Mouse (Mus musculus) spleen, postnatal 36 days (tissue): Measurements from ENCODE around the gene Hpse.

ENCODE experiments used
- DNase-seq, 2 experiments: peaks; one replicate each; pipeline ENCODE4 v3.0.0; 2022; ENCODE audit warnings: low spot score in 2 of 2, mixed read lengths in 1 of 2

Hpse gene

DNA sequence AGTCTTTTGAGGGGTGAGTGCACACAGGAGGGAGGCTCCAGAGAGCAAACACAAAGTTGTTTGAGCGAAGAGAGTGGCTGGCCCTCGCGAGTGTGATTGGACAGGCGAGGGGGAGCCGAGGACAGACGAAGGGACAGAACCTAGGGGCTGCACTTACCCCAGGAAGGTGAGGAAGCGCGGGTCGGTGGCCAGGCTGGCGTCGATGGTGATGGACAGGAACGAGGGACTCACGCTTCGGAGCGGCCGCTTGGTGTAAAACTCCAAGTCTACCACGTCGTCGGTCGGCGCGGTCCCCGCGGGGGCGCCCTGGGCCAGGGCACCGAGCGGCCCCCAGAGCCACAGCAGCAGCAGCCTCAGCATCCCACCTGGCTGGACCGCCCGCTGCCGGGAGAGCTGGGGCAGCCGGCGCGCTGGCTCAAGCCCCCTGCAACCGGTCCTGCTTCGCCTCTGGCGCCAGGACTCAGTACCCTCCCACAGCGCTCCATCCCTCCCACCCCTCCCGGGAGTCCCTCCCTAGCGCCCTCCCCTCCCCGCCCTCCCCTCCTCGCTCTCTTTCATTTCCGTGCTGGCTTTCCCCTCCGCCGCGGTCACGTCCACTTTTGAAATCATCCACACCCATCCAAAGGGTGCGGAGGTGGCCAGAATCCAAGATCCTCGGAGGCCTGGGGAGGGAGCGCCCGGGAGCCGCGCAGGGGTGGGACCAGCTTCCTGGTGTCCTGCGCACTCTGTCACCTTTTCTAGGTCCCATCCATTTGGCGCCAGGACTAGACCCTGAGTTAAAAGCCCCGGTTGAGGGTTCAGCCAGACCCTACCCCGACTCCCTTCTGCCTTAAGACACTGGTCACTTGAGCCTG lies at the start of gene Hpse:
Hpse (minus strand) TSS at position 482 of the 854 bp plus-strand sequence.
- peak; percentile 50 to 51 for DNase-seq

DNA sequence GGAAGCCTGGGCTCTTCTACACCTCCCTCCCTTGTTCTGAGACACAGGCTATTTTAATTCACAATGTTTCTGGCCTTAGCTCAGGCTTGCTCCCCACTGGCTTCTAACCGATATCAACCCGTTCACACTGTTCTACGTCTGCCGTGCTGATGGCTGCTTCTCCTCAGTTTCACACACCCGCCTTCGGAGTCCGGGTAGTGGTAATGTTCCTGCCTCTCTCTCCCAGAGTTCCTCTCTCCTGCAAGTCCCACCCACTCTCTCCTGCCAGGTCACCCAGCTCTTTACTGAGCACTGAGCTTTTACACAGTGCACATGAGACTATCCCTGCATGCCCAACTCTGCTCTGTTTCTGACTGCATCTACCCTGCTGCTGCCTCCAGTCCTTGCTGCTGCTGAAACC lies 46.5 kb upstream of the Hpse start:
- no peak for DNase-seq

DNA sequence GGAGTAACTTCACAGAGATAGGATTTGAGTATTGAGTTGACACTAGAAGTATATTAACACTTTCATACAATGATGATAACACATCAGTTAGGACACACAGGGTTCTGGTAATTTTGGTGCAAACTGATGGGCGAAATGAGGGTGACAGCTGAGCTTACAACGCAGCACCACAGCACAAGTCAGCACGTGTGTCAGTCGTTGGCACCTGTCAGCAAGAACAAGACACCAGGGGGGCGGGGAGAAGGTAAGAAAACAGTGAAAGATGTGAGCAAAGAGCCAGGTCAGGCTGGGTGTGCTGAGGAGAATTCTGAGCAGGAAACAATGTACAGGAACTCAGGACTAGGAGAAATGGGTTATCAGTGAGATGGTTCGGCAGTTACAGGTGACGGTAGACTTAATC lies 42.2 kb upstream of the Hpse start:
- DNase-seq, result no peak

DNA sequence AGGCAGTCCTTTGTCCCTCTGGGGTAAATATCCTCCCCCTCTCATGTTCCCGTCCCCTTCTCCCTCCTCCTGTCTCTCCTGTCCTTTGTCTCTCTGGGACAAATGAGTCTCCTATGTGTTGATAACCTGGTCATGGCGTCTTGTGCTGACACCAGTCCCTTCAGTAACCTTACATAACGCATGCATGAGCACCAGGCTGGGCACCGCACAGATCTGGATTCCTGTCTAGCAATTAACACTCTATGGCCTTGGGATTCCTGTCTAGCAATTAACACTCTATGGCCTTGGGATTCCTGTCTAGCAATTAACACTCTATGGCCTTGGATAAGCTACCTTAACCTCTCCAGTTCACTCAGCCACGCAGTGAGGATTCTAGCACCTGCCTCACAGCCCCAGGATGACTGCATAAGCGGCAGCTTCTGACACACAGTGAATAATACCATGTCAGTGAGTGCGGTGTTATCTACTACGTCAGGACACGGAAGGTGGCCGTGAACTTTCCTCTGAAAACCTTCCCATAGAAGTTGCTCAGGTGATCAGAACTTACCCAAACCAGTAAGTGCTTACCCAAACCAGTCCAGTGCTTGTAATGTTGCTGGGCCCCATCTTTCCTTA lies 40.6 kb upstream of the Hpse start:
- DNase-seq, result no peak

DNA sequence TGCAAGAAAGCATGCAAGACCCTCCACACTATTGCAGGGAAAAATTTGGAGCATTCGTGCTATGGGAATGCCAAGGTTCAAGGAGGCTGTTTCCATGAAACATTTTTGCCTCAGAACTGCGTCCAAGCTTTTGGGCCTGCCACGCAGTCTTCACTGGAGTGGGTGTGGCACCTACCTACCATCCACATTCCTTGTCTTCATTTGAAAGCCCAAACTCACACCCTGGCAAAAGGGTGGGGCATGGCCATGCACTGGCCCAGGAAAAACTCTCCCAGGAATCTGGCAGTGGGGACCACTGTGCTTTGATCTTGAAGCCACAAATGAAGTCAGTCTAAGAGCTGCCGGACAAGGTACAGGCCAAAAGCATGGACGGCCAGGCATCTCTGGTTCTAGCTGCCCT lies 38.6 kb upstream of the Hpse start:
- no peak for DNase-seq

- DNase-seq, result no peak
Measured at GRCm38 (mm10) chr5:100753407-100753806, 33.9 kb upstream of the Hpse start.

DNA sequence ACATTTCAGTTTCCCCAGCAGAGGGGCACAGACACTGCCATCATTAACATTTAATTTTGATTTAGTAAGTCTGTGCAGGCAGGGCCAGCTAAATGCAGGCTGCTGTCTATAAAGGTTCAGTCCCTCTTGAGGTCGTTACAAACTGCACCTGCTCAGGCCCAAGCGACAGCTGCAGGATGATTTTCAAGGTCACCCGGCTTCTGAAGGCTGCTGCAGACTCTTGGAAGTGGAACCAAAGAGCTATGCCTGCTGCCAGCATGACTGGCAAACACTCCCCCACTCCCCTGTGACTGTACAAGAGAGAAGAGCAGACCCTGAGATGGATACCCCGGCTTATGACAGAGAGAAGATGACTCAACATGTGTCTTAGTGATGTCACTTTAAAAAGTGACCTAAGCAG lies 32.1 kb upstream of the Hpse start:
- no peak for DNase-seq

DNA sequence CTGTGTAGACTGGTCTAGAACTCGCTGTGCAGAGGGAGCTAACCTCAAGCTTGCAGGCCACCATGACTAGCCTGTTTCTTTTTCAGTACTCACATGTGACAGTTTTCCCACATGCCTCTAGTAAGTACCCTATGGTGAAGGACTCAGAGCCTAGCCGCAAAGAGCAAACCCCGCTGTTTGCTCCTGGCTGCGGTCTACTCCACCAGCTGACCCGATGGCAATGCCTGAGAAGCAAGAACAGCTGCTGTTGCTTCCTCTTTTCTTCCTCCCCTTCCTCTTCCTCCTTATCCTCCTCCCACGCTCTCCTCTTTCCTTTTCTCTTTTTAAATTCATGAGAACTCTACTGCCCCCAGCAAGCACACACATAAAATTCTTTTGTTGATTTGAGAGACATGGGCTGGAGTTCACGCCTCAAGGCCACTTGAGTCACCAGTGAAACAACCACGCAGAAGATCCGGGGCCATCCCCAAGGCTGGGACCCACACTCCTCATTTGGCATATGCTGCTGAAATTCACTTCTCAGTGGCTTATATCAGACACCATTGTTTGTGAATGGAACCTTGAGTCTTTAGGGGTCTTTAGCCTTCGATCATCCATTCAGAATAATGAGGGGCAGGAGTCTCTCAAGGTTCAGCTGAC lies 31.2 kb upstream of the Hpse start:
- peak; percentile 50 to 51 for DNase-seq

DNA sequence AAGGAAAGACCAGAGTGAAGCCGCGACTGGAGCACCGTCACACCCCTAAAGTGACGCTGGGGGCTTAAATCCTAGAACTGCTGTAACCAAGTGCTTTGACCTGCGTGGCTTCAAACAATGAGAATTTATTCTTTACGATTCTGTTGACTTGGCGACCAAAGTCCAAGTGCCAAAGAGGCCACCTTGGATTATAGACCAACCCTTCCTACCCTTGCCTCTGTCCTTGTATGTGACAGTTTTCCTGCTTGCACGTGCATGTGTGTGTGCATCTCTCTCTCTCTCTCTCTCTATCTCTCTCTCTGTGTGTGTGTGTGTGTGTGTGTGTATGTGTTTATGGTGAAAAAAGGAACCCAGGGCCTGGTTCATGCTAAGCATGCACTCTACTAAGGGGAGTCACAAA lies 19.3 kb upstream of the Hpse start:
- no peak for DNase-seq

GRCm38 (mm10) chr5:100736919-100737318 lies 17.4 kb upstream of the Hpse start:
- DNase-seq, result no peak

DNA sequence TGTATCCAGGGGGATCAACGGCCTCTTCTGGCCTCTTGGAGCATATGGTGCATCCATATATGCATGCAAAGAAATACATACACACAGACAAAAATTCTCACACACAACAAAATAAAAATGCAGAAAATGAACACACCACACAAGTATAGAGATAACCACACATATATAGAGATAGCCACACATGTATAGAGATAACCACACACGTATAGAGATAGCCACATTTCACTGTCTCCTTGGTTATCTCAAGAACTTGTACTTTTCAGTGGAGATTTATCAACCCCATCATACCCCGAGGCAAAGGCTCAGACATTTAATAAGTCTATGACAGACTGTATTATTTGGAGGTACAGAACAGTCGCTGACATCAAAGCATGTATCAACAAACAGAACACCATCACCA lies 15.0 kb upstream of the Hpse start:
- no peak for DNase-seq

- peak; percentile 79 to 80 for DNase-seq
Measured at GRCm38 (mm10) chr5:100728757-100729156, 9.2 kb upstream of the Hpse start.

- peak; percentile 59 to 61 for DNase-seq
Measured at GRCm38 (mm10) chr5:100726001-100726400, 6.5 kb upstream of the Hpse start.

GRCm38 (mm10) chr5:100716762-100717161 lies 2.8 kb downstream of the Hpse start:
- no peak for DNase-seq

GRCm38 (mm10) chr5:100711219-100711618 lies 8.3 kb downstream of the Hpse start:
- DNase-seq, result no peak

- DNase-seq, result no peak
Measured at GRCm38 (mm10) chr5:100710012-100710411, 9.5 kb downstream of the Hpse start.

DNA sequence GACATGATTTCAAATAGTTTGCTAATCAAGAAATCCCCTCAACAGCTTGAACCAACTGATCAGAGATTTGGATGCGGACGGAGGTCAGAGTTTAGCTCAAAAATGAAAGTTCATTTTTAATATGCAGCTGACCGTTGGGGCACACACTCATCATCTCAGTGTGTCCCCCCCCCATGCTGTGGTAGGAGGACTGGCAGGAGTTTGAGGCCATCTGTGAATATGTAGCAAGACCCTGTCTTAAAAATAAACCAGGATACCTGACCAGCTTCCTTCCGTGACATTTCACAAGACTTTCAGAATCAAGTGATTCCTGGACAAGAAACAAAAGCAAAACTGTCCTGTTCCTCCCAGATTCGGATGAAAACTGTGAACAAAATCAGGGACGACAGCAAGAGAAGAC lies 10.5 kb downstream of the Hpse start:
- DNase-seq, result no peak

DNA sequence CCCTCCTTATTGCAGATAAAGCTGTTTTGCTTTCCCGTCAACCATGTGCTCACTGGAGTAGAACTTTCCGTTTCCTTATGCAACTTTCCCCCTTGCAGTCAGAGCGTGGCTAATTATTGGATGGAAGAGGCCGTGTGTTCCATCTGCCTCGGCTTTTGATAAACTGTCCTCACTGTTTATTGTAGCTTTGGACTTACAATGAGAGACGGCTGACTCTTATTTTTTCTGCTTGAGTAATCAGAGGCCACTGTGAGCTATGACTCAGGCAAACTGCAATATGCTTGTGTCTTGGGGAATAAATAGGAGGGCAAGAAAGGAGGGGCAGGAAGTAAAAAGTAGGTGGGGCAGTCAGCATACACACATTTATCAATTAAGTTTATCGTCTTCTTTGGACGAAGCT lies 12.8 kb downstream of the Hpse start:
- DNase-seq, result no peak

GRCm38 (mm10) chr5:100704272-100704671 lies 15.2 kb downstream of the Hpse start:
- no peak for DNase-seq

DNA sequence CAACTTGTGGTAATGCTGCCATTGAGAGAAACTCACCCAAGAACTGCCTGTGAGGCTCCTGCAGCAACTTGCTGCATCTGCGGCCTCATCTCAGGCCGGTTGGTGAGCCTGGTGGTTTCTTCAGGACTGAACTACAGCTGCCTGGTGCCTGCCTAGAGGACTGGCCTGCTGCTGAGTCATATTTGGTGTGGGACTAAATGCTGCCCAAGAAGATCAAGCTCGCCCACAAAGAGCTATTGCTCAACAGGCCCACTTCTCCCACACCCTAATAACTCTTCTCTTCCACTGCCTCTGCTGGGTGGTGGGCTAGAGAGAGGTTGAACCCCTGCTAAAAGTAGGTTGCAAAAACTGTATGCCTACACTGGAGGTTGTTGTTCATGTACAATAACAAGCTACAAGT lies 17.2 kb downstream of the Hpse start:
- DNase-seq, result no peak

DNA sequence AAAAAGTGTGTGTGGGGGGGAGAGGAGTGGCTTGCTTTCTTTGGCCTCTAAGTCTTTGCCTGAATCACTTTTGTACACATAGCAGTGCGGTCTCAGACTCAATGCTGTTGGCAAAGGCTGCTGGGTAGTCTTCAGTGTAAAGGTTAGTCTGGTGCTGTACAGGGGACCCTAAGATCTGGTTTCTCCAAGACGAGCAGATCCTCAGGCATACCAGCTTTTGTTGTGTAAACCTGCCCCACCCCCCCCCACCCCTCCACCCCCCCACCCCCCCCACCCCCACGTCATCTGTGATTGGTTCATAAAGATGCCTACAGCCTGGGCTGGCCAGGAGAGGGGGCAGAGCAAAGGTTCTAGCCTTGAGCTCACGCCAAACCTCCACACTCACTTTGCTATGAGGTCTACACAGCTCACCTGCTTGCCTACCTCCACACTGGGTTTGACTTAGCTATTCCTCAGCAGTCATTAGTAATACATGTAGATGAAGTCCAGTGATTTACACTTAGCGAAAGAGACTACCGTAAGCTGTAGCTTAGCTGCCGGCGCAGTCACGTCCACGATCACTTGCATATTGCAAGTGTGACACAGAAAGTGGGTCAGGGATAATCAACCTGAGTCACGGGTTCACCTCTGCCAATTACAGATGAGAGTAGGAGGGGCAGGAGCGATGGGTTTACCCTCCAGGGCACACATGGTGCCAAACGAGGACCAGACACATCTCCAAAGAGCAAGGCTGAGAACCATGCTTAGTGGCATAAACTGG lies 18.5 kb downstream of the Hpse start:
- DNase-seq, result no peak

- no peak for DNase-seq
Measured at GRCm38 (mm10) chr5:100697886-100698285, 21.6 kb downstream of the Hpse start.
